Mouse (Mus musculus): ENCODE results near the gene Cep126.

DNA sequence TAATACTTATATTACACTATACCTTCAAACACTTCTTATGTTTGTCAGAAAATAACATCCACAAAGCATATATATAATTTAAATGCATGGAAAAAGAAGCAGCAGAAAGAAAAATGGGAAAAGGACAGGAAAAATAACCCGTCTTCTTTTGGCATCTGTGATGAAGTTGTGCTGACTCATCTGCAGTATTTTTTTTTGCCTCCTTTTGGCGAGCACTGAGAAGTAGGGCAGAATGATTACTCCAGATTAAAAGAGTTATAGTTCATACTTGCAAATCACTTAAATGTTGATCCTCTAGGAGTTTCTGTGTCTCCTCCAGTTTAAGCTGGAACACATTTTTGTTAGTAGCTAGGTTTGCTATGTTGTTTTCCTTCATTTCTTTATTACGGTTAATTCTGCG lies 31.0 kb downstream of the Cep126 start:
- no peak for TF ChIP-seq CTCF (IDR thresholded peaks at IDR 0.05; ENCODE audit: extremely low read depth, insufficient read length, insufficient replicate concordance, low read depth, low read length)
- TF ChIP-seq POLR2A (IDR thresholded peaks at IDR 0.05; ENCODE audit: low read depth, low read length), result no peak

All from small intestine, adult 2 months (tissue).